Mouse (Mus musculus) gastrocnemius, postnatal 4 days (tissue): ENCODE results near the gene Trim8. TPM values are rescaled to one million over a fixed set of nuclear protein-coding genes. Genes with fewer than 3 reads are reported as not detected.

ENCODE experiments used
- DNase-seq, 2 experiments: peaks; one replicate each; pipeline ENCODE4 v3.0.0; 2021 to 2022; ENCODE audit warnings: low spot score in 2 of 2, mixed read lengths in 2 of 2
- long read RNA-seq, 2 experiments: library from polyadenylated mRNA; stranded (forward); transcript quantifications; one replicate each; pipeline ENCODE4 v2.0.0; 2021
- total RNA-seq, 2 experiments: library from RNA; stranded (reverse); gene quantifications; 2 replicates each; pipeline ENCODE4 v1.2.3; 2021

Gene Trim8
- total RNA-seq: 10 to 100 TPM; 40.4 to 41.4 TPM
- long read RNA-seq, experiment 1, transcript Trim8-201 (6 exons, 3,580 nt): major isoform, 68 of 78 reads
- long read RNA-seq, experiment 1, partial matches to known transcripts: 0 of 78 reads
- long read RNA-seq, experiment 1, other reads (novel, unspliced or antisense): 10 of 78 reads
- long read RNA-seq, experiment 2, transcript Trim8-201 (6 exons, 3,580 nt): major isoform, 92 of 118 reads
- long read RNA-seq, experiment 2, partial matches to known transcripts: 5 of 118 reads
- long read RNA-seq, experiment 2, other reads (novel, unspliced or antisense): 21 of 118 reads

DNA sequence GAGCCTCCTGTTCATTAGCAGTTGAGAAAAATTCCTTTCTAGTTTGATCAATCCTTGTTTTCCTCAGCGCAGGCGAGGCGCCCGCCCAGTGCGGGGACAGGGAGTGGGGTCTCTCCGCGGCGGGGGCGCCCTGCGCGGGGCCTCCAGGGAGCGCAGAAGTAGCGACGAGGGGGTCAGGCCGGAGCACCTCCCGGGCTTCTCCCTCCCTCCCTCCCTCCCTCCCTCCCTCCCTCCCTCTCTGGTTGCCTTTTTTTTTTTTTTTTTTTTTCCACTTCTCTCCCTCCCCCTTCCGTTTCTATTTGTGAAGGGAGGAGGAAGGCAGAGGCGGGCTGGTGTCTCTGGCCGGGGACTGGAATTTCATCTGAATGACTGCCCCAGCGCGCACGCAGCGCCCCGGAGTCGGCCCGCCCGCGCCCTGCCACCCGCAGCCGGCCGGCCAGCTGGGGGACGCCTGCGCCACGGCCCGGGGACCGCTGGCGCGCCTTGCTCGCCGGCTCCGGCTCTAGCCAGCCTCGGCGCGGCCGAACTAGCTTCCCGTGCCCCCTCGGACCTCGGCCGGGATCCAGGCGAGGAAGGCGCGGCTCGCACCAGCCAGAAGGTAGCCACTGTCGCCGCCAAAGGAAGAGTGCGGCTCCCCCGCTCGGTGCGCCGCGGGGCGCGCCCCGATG is at the start of gene Trim8:
Gene Trim8, plus strand, starts transcription at position 302 of the 668 bp plus-strand sequence.
- DNase-seq: peak; percentile 70 to 81

DNA sequence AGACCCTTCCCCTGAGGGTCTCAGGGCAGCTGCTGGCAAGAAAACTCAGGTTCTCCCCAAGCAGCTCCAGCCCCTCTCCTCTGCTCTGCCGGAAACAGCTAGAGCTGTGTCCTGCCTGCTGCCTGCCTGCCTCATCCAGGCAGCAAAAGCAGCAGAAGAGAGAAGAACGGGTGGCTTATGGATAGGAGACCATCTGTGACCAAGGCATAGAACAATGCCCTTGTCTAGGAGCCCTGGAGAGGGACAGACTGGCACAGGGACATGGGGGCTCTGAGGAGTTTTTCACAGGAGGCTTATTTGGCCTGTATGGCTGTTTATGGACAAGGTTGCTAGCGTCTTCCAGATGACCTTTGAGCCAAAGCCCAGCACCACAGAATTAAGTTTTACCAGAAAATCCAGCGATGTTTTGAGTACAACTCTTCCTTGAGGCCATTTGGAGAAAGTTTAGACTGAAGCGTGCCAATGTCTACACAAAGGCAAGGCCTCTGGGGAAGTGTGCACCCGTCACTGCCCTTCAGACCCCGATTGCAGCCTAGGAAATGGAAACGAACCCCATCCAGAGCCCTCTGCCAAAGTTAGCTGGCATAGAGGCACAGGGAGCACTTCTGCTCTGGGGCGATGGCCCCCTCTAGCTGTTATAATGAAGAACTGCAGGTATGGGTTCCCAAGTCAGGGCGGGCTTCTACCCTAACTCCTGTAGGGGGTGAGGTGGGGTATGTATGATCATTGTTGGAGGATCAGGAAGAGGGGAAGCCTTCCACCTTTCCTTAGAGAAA is 49.3 kb upstream of the Trim8 start:
- peak in 1 of 2 experiments; percentile 48 for DNase-seq

DNA sequence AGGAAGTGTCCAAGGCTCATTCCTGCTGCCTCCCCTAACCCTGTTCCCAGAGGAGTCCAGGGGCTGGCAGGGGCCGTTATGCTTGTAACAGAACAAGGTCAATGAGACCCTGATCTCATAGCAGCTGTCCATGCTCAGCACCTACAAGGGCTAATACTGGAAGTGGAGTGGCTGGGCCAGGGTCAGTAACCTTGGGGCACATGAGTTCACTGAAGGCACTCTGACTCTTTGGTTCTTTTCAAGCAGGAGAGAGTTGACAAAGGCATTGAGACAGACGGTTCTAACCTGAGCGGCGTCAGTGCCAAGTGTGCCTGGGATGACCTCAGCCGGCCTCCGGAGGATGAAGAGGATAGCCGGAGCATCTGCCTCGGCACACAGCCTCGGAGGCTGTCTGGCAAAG is 48.6 kb upstream of the Trim8 start:
- DNase-seq: no peak

DNA sequence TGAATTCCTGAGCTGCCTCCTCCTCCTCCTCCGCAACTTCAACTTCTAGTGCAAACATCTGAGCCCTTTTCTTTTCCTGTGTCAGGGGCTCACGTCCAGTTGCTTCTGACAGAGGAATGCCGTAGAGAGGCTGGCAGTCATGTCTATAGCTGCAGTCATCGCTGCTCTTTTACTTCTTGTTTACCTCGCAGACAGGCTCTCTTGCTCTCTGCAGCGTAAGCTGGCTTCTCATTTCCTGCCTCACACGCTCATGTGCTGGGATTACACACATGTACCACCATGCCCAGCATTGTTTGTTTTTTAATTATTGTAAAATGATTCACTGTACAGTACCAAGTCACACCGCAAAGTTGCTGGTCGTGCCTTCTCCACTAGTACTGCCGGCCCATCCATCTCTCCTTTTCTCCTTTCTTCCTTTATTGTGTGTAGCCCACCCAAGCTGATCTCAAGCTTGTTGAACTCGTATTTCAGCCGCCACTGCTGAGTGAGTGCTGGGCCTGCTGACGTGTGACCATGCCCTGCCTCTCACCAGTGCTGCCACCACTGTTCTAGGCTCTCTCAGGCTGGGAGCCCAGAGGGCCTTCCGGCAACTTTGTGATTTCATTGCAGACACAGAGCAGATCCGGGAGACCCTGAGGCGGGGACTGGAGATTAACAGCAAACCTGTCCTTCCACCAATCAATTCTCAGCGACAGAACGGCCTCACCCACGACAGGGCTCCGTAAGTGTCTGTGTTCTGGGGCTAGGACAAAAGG is 47.2 kb upstream of the Trim8 start:
- no peak for DNase-seq

DNA sequence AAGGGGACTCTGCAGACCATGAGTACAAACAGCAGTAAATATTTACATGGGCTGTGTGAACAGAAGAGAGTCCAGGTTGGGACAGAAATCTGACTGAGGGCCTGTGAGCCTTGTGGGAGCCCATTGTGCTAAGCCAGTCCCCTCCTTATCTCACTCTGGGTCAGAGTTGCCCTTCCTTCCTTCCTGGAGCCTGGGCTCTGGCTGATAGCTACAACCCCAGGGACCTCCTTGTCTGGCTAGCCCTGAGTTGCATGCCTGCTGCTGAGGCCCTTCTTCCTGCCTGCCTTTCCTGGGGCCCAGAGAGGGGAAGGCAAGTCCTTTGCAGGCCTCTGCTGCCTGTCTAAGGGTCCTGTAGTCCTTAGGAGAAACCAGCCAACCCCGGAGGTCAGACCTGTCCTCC is 46.5 kb upstream of the Trim8 start:
- DNase-seq: no peak

DNA sequence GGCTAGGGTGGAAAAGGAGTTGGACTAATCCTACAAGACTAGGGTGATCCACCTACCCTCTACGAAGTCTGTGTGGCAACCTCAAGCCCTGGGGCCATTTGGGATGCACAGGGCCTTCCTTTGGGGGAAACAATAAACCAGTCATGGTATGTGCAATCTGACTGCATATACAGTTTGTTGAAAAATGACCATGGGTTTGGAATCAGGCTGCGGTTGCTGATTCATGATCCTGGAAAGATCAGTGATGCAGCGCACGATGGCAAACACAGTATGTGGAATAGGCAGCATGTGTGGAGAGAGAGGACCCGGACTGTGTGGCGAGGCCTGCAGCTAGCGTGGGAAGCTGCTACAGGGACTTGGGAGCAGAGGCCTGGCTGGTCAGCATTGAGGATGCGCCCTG is 45.9 kb upstream of the Trim8 start:
- DNase-seq: no peak

DNA sequence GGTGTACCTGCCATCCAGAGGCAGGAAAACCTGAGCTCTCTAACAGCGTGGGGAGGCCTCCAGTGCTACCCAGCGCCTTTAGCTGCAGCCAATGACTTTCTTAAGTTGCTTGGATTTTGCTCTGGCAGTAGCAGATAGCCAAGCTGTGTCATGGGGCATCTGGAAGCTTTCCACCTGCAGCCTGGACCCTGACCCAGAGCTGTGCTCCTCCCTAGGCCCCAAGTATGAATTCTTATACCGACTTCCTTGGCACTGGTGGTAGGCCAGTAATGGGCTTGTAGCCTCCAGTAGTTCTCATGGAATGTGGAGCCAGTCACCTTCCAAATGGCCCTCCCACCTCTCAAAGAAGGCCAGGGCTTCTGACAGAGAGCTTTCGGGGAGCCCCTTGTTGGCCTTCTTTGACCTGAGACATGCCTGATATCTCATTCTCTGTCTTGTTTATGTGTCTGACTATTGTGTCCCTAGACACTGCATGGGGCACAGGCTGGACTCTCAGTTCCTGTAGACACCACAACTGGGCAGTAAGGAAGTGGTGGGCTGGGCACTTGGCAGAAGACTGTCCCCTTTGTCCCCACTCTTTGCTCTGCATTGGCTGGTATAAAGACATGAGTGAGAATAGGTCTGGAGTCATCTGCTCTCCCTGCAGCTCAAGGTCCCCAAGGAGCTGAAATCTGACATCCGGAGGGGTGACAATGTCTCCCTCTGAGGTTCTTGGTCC is 45.3 kb upstream of the Trim8 start:
- DNase-seq: no peak

DNA sequence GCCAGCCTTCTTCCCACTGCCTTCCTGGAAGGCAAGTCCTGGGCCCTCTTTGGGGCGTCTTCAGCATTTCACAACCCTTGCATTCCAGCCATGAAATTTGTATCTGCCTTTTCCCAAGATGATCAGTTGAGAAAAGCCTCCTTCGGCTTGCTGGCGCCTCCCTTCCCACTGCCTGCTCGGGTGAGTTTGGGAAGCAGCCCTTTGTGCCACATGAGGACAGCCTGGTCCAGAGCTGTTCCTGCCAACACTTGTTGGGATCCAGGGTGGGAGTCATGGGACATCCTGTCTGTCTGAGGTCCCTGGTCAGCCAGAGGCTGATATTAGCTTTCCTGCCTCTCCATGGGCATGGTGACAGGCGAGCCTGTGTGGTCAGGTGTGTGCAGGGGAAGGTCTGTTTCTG is 43.7 kb upstream of the Trim8 start:
- DNase-seq: no peak

DNA sequence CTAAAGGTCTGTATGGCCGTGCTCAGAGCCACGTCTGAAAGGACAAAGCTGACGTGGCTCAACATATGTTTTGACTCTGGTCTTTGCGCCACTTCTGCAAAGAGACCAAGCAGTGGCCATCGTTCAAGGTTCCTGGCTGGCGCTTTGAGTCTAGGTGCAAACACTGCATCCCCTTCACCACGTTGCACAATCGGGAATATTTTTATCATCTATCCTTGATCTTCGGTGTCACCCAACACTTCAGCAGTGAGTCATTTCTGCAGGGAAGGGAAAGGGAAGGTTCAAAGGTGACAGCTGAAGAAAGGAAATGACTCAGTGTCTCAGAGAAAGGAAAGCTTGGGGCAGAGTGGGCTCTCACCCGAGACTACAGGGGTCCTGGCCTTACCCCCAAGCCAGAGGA is 42.2 kb upstream of the Trim8 start:
- no peak for DNase-seq

DNA sequence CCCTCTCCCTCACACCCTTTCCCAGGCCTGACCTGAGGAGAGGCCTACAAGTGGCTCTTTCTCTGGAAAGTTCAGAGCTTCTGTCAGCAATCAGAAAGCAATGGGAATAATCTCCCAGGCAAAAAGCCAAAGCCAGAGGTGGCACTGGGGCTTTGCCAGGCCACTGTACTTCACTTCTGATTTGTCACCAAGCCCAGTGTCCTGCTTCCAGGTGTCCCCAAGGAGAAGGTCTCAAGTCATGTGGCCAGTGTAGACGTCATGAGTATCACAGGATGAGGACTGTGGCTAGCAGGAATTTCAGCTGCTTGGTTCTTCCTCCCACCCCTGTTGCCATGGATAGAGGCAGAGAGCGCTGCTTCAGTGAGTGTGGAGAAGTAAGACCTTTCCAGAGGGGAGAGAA is 41.6 kb upstream of the Trim8 start:
- no peak for DNase-seq

DNA sequence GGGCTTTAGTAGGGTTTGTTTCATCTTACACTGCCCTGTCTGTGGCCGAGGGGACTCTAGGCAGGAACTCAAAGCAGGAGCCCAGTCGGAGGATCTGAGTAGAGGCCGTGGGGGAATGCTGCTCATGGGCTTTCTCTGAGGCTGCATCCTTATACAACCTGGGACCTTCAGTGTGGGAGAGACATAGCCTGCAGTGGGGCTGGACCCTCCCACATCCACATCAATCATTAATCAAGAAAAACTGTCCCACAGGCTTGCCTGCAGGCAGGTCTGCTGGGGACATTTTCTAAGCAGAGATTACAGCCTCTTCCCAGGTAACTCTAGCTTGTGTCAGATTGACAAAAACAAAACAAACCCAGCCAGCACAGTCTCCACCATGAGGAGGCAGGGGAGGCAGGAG is 38.9 kb upstream of the Trim8 start:
- DNase-seq: no peak

DNA sequence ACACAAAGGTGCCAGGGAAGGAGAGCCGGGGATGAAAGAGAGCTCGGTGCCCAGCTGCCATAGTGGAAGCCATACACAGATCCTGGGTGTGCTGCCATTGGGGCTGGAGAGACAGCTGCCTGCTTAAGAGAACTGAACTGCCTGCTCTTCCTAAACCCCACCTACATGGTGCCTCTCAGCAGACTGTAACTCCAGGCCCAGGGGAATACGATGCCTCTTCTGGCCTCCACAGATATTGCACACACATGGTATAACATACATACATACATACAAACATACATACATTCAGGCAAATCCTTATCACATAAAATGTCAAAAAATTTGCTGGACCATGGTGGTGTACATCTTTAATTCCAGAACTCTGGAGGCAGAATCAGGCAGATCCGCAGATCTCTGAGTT is 38.1 kb upstream of the Trim8 start:
- DNase-seq: no peak

DNA sequence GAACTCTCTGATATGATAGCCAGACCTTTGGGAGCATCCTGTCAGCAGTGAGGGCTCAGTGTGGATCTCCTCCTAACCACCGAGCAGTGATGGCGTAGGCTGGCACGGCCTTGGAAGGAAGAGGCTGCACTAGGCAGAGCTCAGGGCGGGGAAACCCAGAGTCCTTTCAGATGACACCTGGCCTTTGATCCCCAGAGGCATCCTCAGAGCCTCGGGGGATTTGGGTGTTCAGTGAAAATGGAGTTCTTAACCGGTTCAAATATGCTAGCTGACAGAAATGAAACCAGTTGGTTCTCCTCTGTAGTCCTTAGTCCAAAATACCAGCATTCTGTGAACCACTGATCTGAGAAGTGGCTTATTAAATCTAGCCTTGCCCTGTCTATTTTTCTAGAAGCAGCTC is 35.3 kb upstream of the Trim8 start:
- no peak for DNase-seq

DNA sequence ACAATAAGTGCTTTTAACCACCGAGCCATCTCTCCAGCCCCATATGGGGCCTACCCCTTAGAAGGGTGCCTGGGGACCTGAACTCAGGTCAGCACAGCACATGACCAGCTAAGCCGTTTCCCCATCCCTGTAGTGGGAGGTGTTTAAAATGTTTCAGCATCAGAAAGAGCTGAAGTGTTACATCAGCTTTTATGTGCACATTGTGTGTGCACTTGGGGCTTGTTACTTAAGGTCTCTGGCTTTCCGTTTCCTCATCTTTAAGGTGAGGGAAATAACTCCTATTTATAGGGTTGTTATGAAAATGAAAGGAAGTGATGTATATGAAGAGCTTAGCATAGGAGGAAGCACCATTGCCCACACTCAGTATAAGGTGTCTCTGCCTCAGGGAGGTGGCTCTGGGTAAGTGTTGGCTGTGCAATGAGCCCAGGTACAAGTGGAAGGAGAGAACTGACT is 34.4 kb upstream of the Trim8 start:
- no peak for DNase-seq

DNA sequence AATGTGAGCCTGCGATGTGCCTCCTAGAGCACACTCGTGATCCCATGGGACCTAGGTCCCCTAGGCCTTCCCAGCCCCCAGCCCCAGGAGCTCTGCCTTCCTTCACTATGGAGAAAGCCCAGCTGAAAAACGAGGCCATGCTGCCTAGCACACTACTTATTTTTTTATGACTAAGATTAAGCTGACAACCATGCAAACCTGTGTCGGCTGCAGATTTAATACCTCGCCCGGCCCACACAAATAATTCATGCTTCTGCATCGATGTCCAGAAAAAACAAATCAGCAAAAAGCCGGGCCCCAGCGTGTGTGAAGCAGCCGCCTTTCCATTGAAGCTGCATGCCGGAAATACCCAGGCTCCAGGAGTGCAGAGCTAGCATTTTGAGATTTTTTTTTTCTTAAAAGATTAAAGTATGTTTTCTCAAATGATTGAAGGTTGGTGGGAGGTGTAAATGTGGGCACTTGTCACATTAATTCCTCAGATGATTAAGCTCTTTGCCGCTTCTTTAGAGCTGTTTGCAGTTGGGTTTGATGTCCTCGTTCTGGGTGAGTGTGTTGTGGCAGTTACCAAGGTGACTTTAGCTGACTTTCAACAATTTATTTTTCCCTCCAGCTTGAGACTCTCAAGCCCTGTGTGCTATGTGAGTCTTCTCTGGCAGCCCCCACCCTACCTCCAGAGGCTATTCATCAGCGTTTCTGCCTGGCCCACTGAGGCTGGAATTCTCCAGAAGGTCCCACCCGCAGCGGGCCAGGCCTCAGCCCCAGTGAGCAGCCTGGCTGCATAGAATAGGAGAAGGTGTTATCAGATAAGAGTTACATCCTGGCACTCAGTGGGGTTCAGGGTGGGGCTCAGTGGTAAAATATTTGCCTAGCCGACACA is 30.9 kb upstream of the Trim8 start:
- DNase-seq: no peak

DNA sequence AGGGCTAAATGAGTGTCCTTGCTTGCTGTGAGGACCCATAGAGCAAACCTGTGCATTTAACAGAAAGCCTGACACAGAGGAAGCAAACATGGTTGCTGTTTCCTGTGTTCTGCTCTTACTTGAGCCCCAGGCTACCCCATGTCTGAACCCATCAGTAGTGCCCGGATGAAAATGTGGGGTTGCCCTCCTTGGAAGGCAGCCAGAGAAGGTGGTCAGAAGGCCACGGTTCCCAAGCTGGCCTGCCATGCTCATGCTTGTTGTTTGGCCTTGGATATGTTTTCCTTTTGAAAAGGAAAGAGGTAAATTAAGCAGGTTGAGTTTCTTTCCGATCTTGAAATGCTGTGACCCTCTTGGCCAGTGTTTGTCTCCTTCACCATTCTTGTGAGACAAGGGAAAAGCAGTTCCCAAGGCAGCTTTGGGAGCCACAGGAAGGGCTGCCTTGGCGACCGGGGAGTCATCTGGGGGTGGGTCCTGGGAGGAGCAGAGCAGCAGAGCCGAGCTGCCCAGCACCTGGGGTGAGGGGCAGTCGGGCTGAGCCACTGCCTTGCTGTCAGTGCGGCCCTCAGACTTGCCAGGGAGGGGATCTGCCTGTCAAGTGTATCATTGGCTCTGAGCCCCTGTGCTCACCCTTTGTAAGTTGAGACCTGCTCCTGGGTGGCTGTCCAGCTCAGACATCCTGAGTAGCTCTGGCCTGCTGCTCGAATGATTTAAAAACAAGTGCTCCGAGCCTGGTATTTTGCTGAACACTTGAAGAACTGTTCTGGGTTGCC is 30.0 kb upstream of the Trim8 start:
- DNase-seq: no peak

DNA sequence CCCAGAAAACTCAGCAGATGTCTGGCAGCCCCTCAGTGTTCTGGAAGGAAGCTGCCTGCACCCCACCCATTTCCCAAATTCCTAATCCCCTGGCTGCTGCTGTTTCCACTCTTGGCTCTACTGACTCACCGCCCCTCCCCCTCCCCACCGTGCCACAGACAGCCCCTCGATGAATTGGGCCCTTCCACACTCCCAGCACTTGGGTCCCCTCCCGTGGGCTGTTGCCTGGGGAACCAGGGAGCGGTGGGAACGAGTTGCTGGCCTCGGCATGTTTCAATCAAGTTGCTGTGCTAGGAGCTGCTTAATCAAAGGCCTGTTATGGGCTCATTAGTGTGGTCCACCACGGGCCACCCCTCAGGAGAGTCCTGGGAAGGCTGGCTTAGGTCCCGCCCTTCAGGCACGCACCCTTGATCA is 24.1 kb upstream of the Trim8 start:
- DNase-seq: no peak

DNA sequence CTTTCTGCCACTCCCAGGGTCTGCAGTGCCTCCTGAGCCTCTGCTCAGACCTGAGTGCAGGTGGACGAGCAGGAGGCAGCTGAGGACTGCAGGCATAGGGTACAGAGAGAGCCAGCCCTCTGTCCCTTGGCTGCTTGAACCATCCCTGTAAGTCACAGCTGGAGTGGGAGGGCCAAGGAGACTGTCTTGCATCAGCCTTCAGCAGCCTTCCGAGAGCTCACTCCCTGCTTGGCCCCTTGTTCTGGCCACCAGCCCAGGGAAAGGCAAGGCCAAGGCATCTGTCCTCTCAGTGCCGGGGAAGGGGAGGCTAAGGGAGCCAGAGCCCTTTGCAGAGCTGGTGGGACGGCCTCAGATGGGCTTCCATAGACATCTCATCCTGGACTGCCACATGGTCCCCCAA is 23.3 kb upstream of the Trim8 start:
- peak in 1 of 2 experiments; percentile 52 for DNase-seq

DNA sequence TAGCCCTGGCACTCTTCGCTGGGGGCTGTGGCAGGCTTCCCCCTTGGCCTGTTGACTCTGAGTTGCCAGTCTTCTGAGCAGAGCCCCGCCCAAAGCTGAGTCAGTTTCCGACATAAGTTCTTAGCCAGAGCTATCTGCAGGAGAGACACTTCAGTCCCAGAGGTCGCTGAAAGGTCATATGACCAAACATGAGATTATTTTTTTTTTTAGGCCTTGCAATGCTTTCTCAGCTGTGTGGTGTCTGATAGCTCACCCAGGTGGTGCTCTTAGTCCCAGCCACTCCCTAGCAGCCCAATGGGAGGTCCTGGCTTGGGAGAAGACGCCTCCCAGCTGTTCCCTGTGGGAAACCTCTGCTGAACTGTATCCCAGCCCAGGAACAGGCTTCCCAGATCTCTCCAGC is 22.7 kb upstream of the Trim8 start:
- DNase-seq: peak in 1 of 2 experiments; percentile 47
